Mouse (Mus musculus): ENCODE measurements around the gene 4931429L15Rik. TPM values are rescaled to one million over a fixed set of nuclear protein-coding genes. Genes with fewer than 3 reads are reported as not detected.
"Not testable (repeated sequence)": the region's sequence is repeated elsewhere in the genome, so short reads cannot be mapped to it uniquely, and the experiment has no call there.

The 4931429L15Rik gene
- polyA plus RNA-seq (2015; fragmentation: Nextera tagmentation; extraction: Ambion mirVana), result not detected in 2 replicates

- H3K9me3 ChIP-seq; H3K9ac ChIP-seq; H3K27me3 ChIP-seq; H3K4me2 ChIP-seq; H3K27ac ChIP-seq (replicated peaks); H3K4me3 ChIP-seq; ATAC-seq (ENCODE audit: low read depth); H3K36me3 ChIP-seq: not testable (repeated sequence)
- WGBS, result 86% methylated on average over 6 of the region's 6 CpGs
- peaks cover 27% of the 10 kb centered on the region for H3K4me1 ChIP-seq (replicated peaks)
Observed at GRCm38 (mm10) chr9:46319886-46320285, at the start of gene 4931429L15Rik. Gene 4931429L15Rik (minus strand): TSS chr9:46319986.

- Histone ChIP-seq H3K4me3 (no peak overlapping the region), H3K27ac (replicated peaks) (no peak overlapping the region), H3K4me1 (replicated peaks) (no peaks in the 10 kb centered on the region), H3K27me3 (no peaks in the 10 kb centered on the region), H3K4me2 (no peak overlapping the region), H3K9me3 (peaks cover 3% of the 10 kb centered on the region; the same call in 1 of the 2 replicates), H3K9ac (no peak overlapping the region), H3K36me3 (no peaks in the 10 kb centered on the region)
- ATAC-seq (ENCODE audit: low read depth), result no peak
- 48% methylated on average over 2 of the region's 2 CpGs for WGBS
Observed at GRCm38 (mm10) chr9:46362459-46362858, 42.7 kb upstream of the 4931429L15Rik start.

- no peak for ATAC-seq (ENCODE audit: low read depth)
- H3K27me3 ChIP-seq, result no peaks in the 10 kb centered on the region
- H3K9ac ChIP-seq, result no peak overlapping the region
- no peak overlapping the region for H3K27ac ChIP-seq (replicated peaks)
- H3K9me3 ChIP-seq, result 0 out of 2 replicates have a peak, but pooled peaks cover 3% of the 10 kb centered on the region
- H3K4me3 ChIP-seq, result no peak overlapping the region
- no peaks in the 10 kb centered on the region for H3K36me3 ChIP-seq
- 51% methylated on average over 11 of the region's 11 CpGs for WGBS
- H3K4me2 ChIP-seq, result no peak overlapping the region
- no peaks in the 10 kb centered on the region for H3K4me1 ChIP-seq (replicated peaks)
Observed at GRCm38 (mm10) chr9:46361461-46362111, 41.8 kb upstream of the 4931429L15Rik start.

GRCm38 (mm10) chr9:46353992-46354391 is 34.2 kb upstream of the 4931429L15Rik start:
- WGBS, result 10% methylated on average over 3 of the region's 3 CpGs
- Histone ChIP-seq H3K9ac (no peak overlapping the region), H3K4me2 (no peak overlapping the region), H3K4me1 (replicated peaks) (peaks cover 40% of the 10 kb centered on the region), H3K27ac (replicated peaks) (no peak overlapping the region), H3K9me3 (no peaks in the 10 kb centered on the region), H3K27me3 (0 out of 2 replicates have a peak, but pooled peaks cover 6% of the 10 kb centered on the region), H3K36me3 (no peaks in the 10 kb centered on the region), H3K4me3 (no peak overlapping the region)
- peak; percentile 65; the same call in 1 of the 2 replicates for ATAC-seq (ENCODE audit: low read depth)

GRCm38 (mm10) chr9:46353330-46353724 is 33.5 kb upstream of the 4931429L15Rik start:
- Histone ChIP-seq H3K9me3 (no peaks in the 10 kb centered on the region), H3K4me1 (replicated peaks) (peaks cover 40% of the 10 kb centered on the region), H3K27ac (replicated peaks) (peak overlapping the region; percentile 25; the same call in 1 of the 2 replicates), H3K9ac (no peak overlapping the region), H3K27me3 (0 out of 2 replicates have a peak, but pooled peaks cover 6% of the 10 kb centered on the region), H3K4me2 (no peak overlapping the region), H3K36me3 (no peaks in the 10 kb centered on the region), H3K4me3 (no peak overlapping the region)
- ATAC-seq (ENCODE audit: low read depth), result peak; percentile 68
- 11% methylated on average over 5 of the region's 5 CpGs for WGBS

GRCm38 (mm10) chr9:46352651-46353329 is 33.0 kb upstream of the 4931429L15Rik start:
- WGBS, result 42% methylated on average over 12 of the region's 12 CpGs
- Histone ChIP-seq H3K4me2 (no peak overlapping the region), H3K9me3 (no peaks in the 10 kb centered on the region), H3K9ac (no peak overlapping the region), H3K4me1 (replicated peaks) (peaks cover 40% of the 10 kb centered on the region), H3K4me3 (no peak overlapping the region), H3K27ac (replicated peaks) (peak overlapping the region; percentile 25; the same call in 1 of the 2 replicates), H3K36me3 (no peaks in the 10 kb centered on the region), H3K27me3 (0 out of 2 replicates have a peak, but pooled peaks cover 6% of the 10 kb centered on the region)
- peak; percentile 57; the same call in 1 of the 2 replicates for ATAC-seq (ENCODE audit: low read depth)

GRCm38 (mm10) chr9:46350451-46350981 is 30.7 kb upstream of the 4931429L15Rik start:
- no peak overlapping the region for H3K9ac ChIP-seq

GRCm38 (mm10) chr9:46345887-46346665 is 26.3 kb upstream of the 4931429L15Rik start:
- H3K4me1 ChIP-seq (replicated peaks), result peaks cover 11% of the 10 kb centered on the region
- H3K36me3 ChIP-seq, result no peaks in the 10 kb centered on the region
- WGBS, result 89% methylated on average over 4 of the region's 4 CpGs
- no peaks in the 10 kb centered on the region for H3K9me3 ChIP-seq
- H3K27ac ChIP-seq (replicated peaks), result no peak overlapping the region
- H3K4me2 ChIP-seq, result no peak overlapping the region
- no peak overlapping the region for H3K9ac ChIP-seq
- no peak for ATAC-seq (ENCODE audit: low read depth)
- H3K27me3 ChIP-seq, result no peaks in the 10 kb centered on the region
- no peak overlapping the region for H3K4me3 ChIP-seq

More at GRCm38 (mm10) chr9:46350451-46350981, 30.7 kb upstream of the 4931429L15Rik start:
- Histone ChIP-seq H3K27me3 (0 out of 2 replicates have a peak, but pooled peaks cover 6% of the 10 kb centered on the region), H3K27ac (replicated peaks) (no peak overlapping the region), H3K4me1 (replicated peaks) (peaks cover 40% of the 10 kb centered on the region), H3K4me3 (no peak overlapping the region), H3K4me2 (no peak overlapping the region), H3K9me3 (no peaks in the 10 kb centered on the region), H3K36me3 (no peaks in the 10 kb centered on the region)
- no peak for ATAC-seq (ENCODE audit: low read depth)
- WGBS, result 27% methylated on average over 9 of the region's 9 CpGs

- Histone ChIP-seq H3K36me3 (no peaks in the 10 kb centered on the region), H3K27ac (replicated peaks) (no peak overlapping the region), H3K4me3 (no peak overlapping the region), H3K4me1 (replicated peaks) (peaks cover 25% of the 10 kb centered on the region), H3K27me3 (no peaks in the 10 kb centered on the region; the same call in 1 of the 2 replicates), H3K9me3 (no peaks in the 10 kb centered on the region), H3K4me2 (no peak overlapping the region), H3K9ac (no peak overlapping the region)
- no peak for ATAC-seq (ENCODE audit: low read depth)
- WGBS, result 78% methylated on average over 4 of the region's 4 CpGs
Observed at GRCm38 (mm10) chr9:46339051-46339652, 19.4 kb upstream of the 4931429L15Rik start.

- H3K27ac ChIP-seq (replicated peaks), result peak overlapping the region; percentile 40; the same call in 1 of the 2 replicates
Observed at GRCm38 (mm10) chr9:46338384-46338783, 18.6 kb upstream of the 4931429L15Rik start.

GRCm38 (mm10) chr9:46337852-46338291 is 18.1 kb upstream of the 4931429L15Rik start:
- peak; percentile 87 for ATAC-seq (ENCODE audit: low read depth)
- H3K27me3 ChIP-seq, result no peaks in the 10 kb centered on the region; the same call in 1 of the 2 replicates
- H3K9ac ChIP-seq, result no peak overlapping the region
- no peak overlapping the region for H3K4me2 ChIP-seq
- H3K9me3 ChIP-seq, result no peaks in the 10 kb centered on the region
- H3K27ac ChIP-seq (replicated peaks), result peak overlapping the region; percentile 40; the same call in 1 of the 2 replicates
- WGBS, result 4% methylated on average over 3 of the region's 3 CpGs
- peaks cover 26% of the 10 kb centered on the region for H3K4me1 ChIP-seq (replicated peaks)
- H3K4me3 ChIP-seq, result no peak overlapping the region
- no peaks in the 10 kb centered on the region for H3K36me3 ChIP-seq

More at GRCm38 (mm10) chr9:46338384-46338783, 18.6 kb upstream of the 4931429L15Rik start:
- Histone ChIP-seq H3K4me2 (no peak overlapping the region), H3K4me3 (no peak overlapping the region), H3K9me3 (no peaks in the 10 kb centered on the region), H3K27me3 (no peaks in the 10 kb centered on the region; the same call in 1 of the 2 replicates), H3K36me3 (no peaks in the 10 kb centered on the region), H3K4me1 (replicated peaks) (peaks cover 26% of the 10 kb centered on the region), H3K9ac (no peak overlapping the region)
- no peak for ATAC-seq (ENCODE audit: low read depth)
- WGBS, result 20% methylated on average over 4 of the region's 4 CpGs

Data from neural tube, embryonic 13.5 days (tissue).